Mouse (Mus musculus) left cerebral cortex, postnatal 36 days (tissue): ENCODE measurements at regions not wholly inside any gene's neighbourhood (a gene's known extent, or its start where the extent isn't known, plus 50 kb on each side); places are given as distances from the start of the nearest gene placed in this dataset.

Experiments used
- DNase-seq, 2 experiments: peaks; one replicate each; pipeline ENCODE4 v3.0.0; 2021 to 2022; ENCODE audit warnings: low spot score in 2 of 2, mixed read lengths in 1 of 2
- intact Hi-C: fragments of 180-260 bp; cut with DNase I; formaldehyde crosslinking; loops from one replicate; pipeline ENCODE4 v1.15.1; 2025

DNA sequence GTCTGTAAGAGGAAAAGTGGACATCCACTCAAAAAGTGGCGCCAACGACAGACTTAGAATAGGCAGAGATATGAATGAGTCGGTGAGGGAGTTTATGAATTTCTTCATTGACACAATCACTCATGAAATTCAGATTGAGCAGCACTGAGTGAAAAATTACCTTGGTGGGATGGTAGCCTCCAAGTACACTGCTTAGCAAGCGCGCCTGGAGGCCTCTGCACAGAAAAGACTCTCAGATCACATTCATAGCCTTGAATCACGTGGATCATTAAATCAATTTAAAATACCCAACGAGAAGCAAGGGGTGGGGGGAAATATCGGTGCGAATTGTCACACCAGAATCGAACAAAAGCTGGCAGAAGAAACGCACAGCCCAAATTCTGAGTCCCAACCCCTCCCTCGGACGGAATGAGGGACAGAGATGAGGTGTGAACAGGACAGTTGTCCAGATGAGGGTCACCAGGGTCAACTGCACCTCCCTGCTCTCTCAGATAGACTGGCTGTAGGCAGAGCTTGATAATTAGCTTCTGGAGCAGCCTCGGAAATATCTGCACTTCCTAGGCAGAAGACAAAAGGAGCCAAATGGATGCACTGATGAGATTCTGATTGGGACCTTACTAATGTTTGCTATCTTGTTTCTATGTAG, 113.5 kb upstream of the Cdkn3 start:
- no peak for DNase-seq
- intact Hi-C loops = no loop called here

DNA sequence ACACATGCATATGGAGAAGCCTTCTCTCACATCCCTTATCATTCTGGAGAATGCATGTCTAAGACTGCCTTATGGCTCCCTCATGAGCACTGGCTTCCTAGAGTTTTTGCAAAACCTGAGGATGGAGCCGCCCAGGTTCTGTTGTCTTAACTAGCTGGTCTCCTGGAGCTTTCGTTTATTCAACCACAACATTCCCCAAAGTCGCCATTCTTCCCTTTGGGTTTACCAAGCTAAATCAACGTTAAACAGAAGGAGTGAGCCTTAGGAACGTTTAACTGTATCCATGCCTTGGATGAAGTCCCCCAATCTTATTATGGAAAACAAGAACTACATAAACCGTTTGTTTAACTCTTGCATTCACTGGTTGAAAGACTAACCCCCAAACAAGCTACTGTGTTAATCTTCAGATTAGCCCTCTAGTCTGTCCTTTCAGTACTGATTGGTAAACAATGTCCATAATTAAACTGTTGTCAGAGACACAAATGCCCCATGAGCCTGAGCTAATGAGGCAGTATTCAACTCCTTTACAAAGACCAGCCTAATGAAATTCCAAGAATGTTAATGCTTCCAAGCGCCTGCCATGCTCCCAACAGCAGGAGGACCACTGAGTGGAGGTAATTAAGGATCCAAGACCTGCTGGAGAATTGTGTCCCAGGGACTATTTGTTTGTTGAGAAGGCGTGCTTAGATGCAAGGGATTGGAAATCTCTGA, 121.1 kb upstream of the Cdkn3 start:
- intact Hi-C loops = no loop called here
- DNase-seq = no peak

DNA sequence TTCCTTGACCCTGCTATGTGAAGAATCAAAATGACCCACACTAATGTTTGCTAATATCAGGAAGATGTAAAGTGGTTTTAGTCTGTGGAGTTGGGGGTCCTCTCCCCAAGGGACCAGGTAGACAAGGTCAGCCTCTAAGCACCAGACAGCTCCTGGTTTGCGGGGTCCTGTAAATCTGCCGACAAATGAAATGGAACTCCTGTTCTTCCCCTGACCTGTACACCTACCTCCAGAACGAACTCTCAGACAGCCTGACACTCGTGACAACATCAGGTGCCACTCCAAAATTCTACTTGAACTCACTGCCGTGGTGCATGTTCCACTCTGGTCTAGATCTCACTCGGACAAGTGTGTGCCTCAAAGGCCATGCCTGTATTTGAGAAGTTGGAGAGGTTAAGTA, 121.8 kb upstream of the Cdkn3 start:
- DNase-seq = no peak
- intact Hi-C loops = no loop called here

DNA sequence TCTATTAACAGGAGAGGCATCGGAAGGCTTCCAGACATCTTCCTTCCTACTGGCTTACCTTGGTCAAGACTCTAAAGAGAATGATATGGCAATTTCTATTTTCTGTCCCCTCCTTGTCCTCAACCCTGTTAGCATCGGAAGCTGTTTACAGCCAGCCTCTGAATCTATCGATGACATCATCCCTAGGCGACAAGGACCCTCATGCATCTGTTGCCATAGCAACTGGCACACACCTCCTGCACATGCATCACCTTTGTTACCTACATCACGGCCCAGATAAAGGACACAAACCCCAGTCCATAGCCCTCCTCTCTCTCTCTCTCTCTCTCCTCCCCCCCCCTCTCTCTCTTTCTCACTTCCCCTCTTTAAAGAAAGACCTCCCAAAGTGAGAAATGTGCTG, 123.1 kb upstream of the Cdkn3 start:
- no peak for DNase-seq
- intact Hi-C loops = no loop called here

DNA sequence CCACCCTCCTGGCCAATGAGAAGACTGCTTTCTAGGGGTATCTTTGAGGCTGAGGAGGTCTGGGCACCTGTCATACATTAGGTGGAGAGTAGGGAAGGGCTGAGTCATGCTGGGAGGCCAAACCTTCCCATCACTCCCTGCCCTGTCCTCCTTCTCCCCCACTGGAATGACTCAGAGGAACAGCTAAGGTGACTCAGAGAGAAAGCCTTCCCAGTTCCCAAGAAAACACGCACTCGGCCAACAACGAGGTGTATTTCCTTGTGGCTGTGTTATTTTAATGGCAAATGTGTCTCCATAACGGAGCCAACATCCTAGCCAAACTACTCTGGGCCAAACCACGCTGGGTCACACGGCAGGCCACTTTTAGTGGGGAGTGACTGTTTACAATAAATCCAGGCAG, 124.0 kb upstream of the Cdkn3 start:
- intact Hi-C loops = no loop called here
- no peak for DNase-seq

DNA sequence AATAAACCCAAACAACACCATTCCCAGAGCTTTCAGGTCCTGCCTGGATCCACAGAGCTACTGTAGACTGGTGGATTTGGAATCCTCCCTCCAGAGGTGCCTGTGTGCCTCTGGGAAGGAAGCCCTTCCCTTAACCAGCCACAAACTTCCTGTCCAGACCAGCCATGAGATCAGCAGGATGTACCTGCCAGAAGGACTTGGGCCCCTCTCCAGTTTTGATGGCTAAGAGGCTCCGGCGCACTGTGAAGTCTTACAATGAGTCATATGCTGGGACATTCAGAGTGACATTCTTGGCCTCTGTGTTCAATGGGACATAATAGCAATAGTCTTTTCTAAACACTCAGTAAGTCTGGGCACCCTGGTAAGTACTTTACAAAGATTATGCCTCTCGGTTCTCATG, 125.0 kb upstream of the Cdkn3 start:
- intact Hi-C loops = no loop called here
- no peak for DNase-seq

DNA sequence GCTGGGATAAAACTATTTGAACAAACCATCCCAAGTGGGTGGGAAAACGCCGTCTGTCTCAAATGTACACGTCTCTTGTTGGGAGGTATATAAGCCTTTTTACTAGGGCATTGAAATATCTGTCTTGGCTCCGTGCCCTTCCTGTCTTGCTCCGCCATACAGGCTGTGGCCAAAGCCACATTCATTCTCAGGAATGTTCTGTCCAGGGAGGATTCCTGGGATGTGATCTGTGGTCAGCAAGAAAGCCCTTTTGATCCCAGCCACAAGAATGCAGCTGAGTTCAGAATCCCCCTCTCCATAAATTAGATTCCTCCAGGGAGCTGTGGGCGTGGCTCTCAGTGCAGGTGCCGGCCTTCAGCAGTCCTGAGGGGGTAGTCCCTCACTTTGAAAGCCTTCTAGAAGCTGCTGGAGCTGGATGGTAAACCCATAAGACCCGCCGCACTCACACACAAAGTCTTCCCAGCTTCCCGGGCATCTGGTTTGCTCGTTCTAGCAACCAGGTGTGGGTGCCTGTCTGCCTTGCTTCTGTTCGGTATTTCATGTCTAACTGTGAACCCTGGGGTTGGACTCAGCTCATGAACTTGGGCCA, 125.6 kb upstream of the Cdkn3 start:
- no peak for DNase-seq
- intact Hi-C loops = no loop called here

DNA sequence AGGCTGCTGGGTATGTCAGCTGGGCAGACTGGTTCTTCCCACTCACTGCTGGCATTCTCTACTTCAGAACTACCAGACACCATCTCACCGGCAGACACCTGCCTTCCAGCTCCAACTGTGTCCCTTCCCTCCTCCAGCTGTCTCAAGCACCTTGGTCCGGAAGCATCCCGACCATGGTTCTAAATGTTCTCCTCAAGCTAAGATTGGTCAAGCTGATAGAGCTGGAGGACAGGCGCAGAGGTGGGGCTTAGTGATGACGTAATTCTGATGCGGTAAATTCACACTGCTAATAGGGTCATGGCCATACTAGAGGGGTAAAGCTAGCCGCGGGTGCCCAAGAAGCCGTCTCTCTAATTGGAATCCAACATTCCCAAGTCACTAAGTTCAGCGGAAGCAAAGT, 126.1 kb upstream of the Cdkn3 start:
- DNase-seq = no peak
- intact Hi-C loops = no loop called here

DNA sequence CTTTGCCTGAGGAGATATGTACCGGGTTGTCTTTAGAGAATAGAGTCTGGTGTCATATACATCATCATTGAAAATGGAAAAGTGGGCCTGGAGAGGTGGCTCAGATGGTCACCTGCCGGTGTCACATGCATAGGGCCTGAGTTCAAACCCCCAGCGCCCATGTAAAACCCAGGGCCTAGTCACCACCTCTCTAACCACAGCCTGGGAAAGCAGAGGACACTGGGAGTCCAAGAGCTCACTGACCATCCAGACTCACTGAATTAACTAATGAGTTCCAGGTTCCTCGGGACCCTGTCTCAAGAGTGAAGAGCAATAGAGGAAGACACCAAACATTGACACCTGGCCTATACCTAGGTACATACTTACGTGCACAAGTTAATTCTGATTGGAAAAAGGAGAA, 132.7 kb upstream of the Cdkn3 start:
- intact Hi-C loops = no loop called here
- DNase-seq = no peak

DNA sequence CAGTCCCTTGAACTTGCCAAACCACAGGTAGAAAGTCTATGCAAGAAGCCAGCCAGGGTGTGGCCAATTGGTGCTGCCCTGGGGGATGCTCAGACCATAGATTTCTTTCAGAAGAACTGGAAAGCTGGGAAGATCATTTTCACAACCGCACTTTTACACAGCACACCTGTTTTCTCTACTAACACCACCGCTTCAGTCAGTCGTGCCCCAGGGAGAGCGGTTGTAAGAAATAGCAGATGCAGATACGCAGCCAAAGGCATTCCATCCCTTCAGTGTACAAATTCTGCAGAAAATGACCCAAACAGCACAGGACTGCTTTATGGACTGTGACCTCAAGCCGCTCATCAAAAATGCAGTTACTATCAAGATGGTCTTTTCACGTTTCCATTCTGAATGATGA, 134.6 kb upstream of the Cdkn3 start:
- intact Hi-C loops = no loop called here
- no peak for DNase-seq

DNA sequence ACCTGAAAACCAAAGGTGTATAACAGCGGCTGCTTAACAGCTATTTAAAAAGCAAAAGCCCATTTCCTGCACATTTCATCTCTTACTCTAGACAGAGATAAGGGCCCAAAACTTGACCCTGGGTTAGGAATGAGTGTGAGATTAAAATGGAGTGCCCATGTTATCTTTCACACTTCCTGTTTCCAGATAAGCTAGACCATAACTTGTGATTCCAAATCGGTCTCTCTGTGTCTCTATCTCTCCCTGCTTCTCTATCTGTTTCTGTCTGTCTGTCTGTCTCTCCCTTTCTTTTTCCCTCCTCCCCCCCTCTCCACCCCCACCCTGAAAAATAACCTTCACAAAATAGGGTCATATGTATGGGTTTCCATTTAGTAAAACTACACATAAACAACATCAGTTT, 136.7 kb upstream of the Cdkn3 start:
- intact Hi-C loops = no loop called here

DNA sequence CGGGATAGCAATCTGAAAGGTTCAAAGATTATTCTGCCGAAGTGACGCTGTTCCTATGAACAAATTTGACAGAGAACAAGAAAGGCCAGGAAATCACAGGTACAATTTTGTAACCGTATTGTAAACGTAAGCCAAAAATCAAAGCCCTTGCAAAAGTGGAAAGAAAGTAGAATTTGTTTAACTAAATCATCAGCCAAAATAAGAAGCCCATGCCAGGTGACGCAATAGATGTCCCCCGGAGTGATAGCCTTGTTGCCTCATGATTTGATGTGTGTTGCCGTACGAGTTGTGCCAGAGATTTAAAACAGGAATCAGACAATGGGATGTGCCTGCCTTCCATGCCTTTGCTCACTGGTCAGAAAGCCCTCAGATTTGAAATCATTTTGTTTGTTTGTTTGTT, 144.3 kb upstream of the Cdkn3 start:
- no peak for DNase-seq
- intact Hi-C loops = no loop called here

More for the DNA sequence above, 136.7 kb upstream of the Cdkn3 start:
- no peak for DNase-seq

DNA sequence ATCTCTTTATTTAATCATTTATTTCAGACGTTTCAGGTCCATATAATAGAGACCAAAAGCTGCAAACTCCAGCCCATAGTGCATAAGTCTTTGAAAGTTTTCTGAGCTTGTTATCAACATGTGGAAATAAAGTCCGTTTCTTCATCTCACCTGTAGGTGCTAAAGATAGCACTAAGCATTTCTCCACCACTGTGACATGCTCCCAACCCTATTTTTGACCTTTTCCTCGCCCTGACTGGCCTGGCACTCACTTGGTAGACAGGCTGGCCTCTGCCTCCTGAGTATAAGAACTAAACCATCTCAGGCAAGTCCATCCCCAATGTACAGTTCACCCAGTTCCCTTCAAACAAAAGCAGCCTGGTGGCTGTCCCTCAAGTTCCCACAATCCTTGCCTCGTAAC, 145.4 kb upstream of the Cdkn3 start:
- DNase-seq = no peak
- intact Hi-C loops = no loop called here

DNA sequence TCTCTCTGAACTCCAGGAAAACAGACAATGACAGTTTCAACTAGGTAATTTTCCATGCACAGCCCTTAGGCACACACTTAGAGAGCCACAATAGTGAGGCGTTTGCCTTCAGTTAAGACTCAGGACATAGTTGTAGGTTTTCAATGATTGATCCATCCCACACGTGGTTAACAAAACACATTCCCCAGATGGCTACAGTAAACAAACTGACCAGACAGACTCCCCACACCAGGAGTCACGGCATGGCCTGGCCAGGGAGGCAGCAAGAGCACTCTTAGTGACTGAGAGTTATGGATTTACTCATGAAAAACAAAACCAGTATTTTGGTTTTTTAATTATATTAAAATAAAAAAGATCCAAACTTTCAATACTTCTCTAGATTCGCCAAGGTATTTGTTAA, 146.6 kb upstream of the Cdkn3 start:
- DNase-seq = no peak
- intact Hi-C loops = no loop called here

DNA sequence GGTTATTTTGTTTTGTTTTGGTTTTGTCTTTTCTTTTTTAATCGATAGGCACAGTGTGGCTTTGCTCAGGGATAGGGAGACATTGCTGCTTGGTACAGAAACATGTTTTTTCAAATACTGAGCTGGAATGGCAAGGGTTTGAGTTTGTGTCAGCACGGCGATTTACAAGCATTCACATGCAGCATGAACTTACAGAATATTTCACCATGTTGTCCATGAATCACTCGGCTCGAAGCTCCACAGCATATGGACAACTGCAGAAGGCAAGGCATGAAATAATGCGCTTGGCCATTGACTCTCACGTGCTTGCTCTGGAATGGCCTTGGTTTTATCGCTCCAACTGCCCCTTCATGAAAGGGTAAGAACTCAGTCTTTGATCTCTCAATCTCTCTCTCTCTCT, 147.1 kb upstream of the Cdkn3 start:
- no peak for DNase-seq
- intact Hi-C loops = no loop called here

DNA sequence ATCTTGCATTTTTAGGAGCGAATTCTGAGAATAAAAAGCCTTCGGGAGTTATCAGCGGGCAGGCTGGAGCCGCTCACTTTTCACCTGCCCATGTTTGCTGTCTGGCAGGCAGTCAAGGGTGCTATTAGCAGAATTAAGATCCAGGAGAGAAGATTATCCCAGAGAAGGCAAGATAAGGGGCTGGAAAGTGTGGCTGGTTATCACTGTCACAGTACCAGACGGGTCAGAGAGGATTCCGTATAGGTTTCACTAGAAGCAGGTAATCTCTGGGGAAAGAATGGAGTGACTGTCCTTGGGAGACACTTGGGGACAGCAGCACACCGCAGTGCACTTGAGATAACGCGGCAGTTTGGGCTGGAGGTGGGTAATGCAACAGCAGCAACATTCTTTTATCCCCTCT, 147.8 kb upstream of the Cdkn3 start:
- DNase-seq = no peak
- intact Hi-C loops = no loop called here

DNA sequence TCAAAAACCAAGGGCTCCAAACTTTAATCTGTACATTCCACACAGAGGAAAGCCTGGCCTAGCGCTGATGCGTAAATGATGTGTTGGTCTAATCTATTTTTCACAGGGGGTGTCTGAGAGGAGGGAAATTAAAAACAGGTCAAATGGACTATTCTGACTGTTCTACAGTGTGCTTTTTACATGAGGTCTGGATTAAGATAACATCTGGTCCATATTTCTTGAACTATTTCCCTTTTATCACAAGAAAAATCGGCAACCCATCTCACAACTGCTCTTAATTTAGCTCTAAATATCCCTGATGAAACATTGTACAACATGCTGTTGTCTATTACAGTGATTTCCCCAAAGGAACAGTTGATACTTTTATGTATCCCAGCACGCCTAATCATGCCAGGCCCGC, 149.4 kb upstream of the Cdkn3 start:
- intact Hi-C loops = no loop called here
- no peak for DNase-seq

DNA sequence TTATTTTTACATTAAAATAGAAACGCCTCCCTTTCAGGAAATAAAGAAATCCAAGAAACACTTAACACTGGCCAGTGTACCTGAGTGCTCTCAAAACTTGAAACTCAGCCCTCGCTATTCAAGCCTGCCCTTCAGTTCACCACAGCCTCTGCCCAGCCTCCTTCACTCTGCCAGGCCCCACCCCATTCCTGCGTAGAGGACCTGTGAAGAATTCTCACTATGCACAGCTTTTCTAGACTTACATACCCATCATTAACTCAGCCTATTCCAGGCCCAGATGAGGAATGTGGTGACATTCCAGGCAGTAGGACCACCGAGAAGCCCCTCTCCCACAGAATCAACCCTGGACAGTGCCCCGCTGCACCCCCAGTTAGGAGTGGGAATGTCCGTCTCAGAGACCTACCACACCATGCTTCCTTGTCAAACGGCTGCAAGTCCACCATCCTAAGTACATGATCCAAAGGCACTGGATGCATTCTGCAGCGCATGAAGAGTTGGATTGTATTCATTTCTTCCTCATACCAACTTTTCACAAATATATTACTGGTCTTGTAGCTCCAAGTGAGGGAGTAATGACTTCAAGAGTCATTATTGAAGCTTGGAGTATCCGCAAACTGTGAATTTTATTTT, 150.0 kb upstream of the Cdkn3 start:
- intact Hi-C loops = no loop called here
- no peak for DNase-seq

DNA sequence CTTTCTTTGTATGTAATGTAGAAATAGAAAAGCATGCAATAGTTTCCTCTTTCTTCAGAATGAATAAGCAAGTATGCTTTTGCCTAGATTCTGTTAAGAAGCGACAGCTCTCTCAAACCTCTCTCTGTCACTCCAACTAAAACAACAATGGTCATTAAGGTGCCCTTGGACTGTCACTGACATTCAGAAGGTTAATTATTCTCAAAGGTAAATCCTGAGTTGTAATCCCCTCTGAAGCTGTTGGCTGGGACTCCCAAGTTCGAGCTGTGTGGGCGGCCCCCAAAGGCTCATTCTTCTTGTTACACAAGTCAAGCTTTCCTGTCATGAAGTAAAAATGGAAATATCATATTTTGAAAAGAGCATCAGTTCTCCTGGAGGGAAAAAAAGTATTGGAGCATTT, 153.6 kb upstream of the Cdkn3 start:
- no peak for DNase-seq
- intact Hi-C loops = no loop called here

DNA sequence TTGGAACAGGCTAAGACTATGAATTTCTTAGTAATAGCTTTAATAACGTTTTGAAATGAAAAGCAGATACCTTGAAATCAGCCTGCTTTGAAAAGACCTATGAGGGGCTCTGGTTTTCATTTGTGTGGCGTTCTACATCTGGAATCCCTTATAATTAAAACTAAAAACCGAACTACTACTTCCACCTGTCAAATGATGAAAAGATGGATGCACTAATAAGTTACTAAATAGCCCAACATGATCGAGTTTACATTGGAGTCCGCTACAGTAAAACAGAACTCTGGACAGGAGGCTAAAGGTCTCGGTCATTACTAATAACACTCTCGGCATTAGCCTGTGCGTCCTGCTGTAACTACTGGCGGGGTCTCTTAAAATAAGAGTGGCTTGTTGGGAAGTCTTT, 154.3 kb upstream of the Cdkn3 start:
- intact Hi-C loops = no loop called here
- no peak for DNase-seq

DNA sequence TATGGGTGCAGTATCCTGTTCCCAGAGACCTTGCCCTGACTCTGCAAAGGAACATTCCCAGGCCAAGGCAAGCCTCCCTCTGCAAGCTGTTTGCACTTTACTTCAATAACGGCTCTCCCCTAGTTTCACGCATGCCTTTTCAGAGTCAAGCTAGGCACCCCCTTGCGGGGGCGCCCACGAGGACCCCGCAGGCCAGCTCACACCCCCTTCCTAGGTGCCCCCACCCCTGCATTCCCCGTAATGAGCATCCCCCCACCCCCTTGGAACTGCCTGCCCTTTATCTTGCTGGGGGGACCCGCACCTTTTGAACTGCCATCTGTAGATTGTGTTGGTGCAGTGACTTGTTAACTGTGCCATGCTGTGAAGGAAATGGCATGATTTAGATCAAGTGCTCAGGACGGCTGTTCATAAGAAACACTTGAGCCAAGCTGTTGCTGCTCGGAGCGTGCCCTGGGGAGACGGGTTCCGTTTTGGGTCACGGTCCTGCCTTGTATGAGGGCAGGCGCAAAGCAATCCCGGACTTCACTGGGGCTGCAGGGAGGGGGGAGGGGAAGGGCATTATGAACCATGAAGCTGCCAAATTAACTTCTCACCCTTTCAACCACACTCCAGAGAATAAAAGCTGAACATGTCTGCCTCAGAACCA, 155.3 kb upstream of the Cdkn3 start:
- intact Hi-C loops = no loop called here
- no peak for DNase-seq
